Mouse (Mus musculus) retina, embryonic 14.5 days (tissue): ENCODE data around the gene Atf3.

Experiments
- DNase-seq: peaks from one replicate; pipeline ENCODE4 v3.0.0-alpha.2; 2015; ENCODE audit warnings: low spot score

Gene Atf3

DNA sequence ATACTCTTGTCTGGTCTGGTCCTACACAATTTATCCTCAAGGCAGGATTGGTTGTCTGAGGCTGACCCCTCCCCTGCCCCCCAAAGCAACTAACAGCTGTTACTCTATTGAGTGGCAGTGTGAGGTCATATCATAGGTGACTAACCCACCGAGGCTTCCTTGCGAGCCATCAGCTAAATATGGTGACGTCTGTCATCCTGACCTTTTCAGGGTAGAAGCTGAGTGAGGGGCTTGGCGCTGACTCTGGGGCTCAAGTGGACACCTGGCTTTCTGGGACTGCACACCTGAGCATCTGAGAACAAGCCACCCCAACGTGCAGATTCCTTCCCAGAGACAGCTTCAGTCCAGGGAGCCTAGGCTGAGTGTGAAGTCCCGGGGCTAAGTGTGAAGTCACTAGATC, at the start of gene Atf3:
TSS of gene Atf3 (minus strand) at position 101 of the 400 bp plus-strand sequence.
- DNase-seq = no peak

DNA sequence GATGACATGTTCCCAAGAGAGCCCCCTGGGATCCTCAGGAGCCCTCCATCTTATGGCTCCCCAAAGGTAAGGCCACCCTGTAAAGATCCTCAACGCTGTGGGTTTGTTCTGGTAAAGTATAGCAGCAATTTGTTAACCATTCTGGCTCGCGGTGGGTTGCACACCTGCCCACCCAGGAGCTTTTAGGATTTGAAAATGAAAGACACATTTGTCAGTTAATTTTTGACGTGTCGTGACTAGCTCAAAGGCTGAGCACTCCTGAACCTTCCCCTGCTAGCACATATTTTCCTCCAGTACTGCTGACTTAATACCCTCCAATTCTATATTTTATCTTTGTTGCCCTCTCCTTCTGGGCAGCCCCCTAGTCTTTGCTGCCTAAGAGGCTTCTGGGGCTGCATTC, 49.3 kb upstream of the Atf3 start:
- no peak for DNase-seq

DNA sequence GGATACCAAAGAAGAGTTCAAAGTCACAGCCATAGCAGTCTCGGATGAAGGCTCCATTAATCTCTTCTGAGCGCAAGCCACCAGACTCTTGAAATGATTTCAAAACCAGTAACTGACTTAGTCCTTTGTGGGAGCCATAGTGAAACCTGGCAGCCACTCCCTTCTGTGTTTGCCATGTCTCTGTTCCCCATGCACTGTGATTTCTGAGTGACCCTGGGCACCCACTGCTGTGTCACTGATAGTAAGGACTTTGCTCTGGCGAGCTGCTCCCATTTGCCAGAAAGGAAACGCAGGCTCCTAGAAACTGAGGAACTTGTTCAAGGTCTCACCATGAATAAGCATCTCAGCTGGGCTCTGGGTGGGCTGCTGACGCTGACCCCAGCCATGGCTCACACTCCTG, 45.6 kb upstream of the Atf3 start:
- DNase-seq = no peak

DNA sequence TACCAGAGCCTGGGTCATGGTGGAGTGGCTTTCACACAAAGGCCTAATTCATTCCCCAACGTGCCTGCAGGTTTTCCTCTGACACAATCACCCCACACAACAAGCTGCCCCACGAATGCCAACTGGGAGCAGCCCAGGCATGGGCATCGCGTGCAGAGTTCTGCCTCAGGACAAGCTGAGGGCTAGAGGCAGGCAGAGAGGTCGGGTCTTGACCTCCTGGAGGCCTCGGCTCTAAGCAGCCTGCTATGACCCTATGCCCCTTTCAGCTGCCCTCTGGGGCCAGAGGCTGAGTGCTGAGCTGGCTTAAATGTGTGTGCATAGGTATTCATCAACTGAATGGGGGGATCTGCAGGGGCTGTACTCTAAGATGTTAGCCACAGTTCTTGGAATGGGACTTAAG, 44.0 kb upstream of the Atf3 start:
- no peak for DNase-seq

DNA sequence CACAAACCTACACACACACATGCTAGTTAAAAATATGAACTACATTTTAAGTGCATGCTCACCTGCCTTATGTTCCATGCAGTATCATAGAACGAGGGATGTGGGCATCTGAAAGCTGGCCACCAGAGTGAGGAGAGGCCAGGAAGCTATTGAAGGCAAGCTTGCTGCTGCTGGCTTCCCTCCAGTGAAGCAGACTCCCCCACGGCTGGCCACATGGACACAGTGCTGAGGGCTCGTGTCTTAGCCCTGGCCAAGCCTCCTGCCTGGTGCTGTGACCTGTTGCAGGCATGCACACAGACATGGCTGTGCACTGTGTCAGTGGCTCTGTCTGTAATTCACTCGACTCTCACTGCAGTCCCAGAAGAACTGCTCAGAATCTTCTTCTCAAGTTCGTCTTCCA, 41.8 kb upstream of the Atf3 start:
- DNase-seq = no peak

- no peak for DNase-seq
Observed at GRCm38 (mm10) chr1:191259121-191259520, 41.3 kb upstream of the Atf3 start.

DNA sequence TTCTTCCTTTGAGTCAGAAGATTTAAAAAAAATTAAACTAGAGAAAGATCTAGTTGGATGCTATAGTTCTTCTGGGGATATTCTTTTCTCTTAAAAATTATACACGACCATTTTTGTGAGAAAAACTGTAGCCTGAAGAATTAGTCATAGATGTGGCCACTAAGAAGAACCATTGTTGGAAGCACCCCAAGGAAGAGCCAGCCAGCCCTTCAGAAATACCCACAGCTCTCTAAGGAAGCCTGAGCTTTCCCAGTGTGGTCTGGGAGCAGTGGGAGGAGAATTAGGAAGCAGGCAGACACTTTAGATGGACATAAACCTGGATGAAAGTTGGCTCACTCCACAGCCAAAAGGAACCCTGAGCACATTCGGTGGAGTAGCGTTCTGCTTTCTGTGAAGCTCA, 40.7 kb upstream of the Atf3 start:
- no peak for DNase-seq

GRCm38 (mm10) chr1:191257981-191258380, 40.1 kb upstream of the Atf3 start:
- no peak for DNase-seq

DNA sequence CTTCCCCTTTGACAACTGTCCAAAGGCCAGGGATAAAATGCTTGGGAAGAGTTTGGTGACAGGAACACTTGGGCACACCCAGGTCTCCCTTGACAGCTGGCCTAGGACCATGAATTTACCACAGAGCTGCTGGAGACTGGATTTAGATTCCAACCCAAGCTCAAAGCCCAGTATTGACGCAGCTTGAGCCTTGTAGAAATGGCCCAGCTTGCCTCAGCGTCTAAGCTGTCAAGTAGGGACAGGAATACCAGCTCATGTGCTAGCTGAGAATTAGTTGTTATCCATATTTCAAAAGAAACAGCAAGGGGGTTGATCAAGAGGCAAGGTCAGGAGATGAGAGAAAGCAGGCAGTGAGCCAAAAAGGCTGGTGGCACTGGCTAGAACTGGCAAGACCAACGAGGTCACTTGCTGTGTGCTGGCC, 39.5 kb upstream of the Atf3 start:
- no peak for DNase-seq

GRCm38 (mm10) chr1:191256566-191257350, 38.9 kb upstream of the Atf3 start:
- no peak for DNase-seq

DNA sequence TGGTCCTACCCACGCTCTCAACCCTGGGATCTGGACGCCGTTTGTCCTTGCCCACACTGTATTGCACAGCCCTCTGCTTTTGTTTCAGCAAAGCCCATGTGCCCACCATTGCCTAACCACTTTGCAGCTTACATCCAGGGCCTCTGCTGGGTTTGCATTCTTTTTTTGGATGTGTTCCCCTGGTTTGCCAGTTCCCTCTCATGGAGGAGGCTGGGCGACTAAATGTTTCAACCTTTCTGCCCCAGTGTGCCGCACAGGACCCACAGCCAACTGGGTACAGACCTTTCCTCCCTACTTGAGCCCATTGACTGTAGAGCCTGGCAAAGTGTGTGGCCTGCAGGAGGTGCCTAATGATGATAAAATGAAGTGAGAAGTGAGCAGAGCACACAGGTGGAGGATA, 38.3 kb upstream of the Atf3 start:
- DNase-seq = no peak

DNA sequence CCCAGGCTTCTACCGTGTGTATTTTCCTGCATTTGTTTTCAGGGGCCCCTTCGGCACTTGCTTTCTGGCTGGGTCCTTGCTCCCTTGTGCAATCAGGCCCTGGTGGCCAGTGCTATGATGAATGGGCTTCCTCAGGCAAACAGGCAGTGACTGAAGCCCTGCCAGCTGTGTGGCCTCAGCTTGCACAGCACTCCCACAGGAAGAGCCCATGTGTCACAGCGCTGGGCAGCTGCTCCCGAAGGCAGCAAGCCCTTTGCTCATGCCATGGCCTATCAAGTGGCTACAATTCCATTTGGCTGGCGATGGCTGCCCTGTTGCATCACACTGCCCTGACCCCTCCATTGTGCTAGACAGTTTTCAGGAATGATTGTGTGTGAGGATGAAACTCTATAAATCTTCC, 36.6 kb upstream of the Atf3 start:
- no peak for DNase-seq

DNA sequence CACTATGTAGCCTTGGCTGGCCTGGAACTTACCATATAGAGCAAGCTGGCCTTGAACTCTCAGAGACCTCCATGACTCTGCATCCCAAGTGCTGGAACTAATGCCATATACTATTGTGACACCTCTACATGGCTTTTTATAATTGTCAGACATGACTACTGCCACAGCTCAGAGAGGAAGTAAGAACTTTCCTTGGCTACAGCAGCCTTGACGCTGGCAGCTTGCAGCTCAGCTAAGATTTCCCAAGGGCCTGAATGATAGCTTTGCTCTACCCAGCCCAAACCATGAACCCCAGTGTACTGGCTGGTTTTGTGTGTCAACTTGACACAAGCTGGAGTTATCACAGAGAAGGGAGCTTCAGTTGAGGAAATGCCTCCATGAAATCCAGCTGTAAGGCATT, 35.8 kb upstream of the Atf3 start:
- no peak for DNase-seq

- DNase-seq = no peak
Observed at GRCm38 (mm10) chr1:191249975-191250374, 32.1 kb upstream of the Atf3 start.

DNA sequence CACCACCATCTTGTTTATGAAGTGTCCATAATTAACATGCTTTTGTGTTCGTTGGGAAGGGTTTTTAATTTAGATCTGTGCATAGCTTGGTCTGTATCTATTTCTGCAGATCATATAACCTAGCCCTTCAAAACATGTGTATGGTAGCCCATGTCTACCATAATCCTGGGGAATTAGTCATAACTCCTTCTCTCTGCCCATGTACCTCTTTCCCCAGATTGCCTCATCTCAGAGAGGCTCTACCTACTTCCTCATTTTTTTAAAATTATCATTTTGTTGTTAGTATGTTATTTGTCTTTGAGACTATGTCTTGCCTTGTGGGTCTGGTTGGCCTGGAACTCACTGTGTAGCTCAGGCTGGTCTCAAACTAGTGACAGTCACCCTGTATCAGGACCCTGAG, 30.6 kb upstream of the Atf3 start:
- no peak for DNase-seq

- DNase-seq = no peak
Observed at GRCm38 (mm10) chr1:191247561-191247960, 29.7 kb upstream of the Atf3 start.

- DNase-seq = no peak
Observed at GRCm38 (mm10) chr1:191243855-191244254, 26.0 kb upstream of the Atf3 start.

DNA sequence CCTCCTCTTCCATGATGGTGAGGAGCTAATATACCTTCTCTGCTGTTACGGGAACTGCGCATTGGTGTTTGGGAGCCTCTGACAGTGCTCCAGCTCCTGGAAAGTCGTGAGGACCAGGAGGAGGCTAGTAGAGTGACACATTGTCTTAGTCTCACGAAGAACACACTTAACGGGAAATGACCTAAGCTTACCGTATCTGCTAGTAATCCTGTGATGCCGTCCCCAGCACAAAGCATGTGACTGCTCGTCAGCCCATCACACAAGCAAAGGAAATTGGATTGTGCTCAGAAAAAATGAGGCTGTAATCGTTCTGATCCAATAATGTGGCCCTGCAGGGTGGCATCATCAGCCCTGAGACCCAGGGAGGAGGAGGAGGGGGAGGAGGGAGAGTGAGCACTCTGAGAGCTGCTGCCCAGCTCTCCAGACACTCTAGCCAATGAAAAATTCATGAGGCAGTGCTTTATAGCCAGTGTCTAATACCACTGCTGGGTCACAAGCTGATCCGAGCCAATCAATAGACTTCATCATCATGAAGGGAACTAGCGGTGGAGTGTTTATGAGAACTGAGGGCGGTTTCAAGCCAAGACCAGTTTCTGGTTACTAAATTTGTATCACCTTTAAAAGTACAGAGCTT, 24.3 kb upstream of the Atf3 start:
- peak; percentile 69 for DNase-seq

GRCm38 (mm10) chr1:191241574-191241973, 23.7 kb upstream of the Atf3 start:
- DNase-seq = no peak

DNA sequence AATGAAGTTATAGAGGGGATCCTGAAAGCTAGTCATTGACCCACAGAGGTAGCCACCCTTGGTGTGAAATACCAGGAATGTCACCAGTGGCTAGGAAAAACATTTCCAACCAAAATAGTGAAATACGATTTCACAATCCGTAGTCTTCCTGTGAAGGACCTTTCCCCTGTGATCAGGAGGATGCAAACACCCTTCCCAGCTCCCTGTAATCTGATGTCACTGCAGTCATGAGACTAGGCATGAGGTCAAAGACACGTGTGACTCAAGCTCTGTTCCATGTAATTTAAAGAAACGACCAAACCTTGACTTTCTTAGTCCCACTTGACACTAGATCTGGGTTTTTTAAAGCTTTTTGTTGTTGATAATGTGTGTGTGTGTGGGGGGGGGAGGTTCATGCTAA, 21.8 kb upstream of the Atf3 start:
- no peak for DNase-seq

- no peak for DNase-seq
Observed at GRCm38 (mm10) chr1:191235788-191236542, 18.1 kb upstream of the Atf3 start.

GRCm38 (mm10) chr1:191234837-191235236, 17.0 kb upstream of the Atf3 start:
- DNase-seq = no peak

GRCm38 (mm10) chr1:191230355-191230931, 12.6 kb upstream of the Atf3 start:
- no peak for DNase-seq
